Mouse (Mus musculus): ENCODE measurements around the gene Fus.

Gene Fus

GRCm38 (mm10) chr7:127944614-127945013, 22.6 kb upstream of the Fus start:
- DNase-seq (ENCODE audit: low read depth, low spot score) = no peak

GRCm38 (mm10) chr7:127946470-127947023, 20.7 kb upstream of the Fus start, which contains the start of gene Prss36:
Gene Prss36 (minus strand): TSS chr7:127946725.
- DNase-seq (ENCODE audit: low read depth, low spot score) = peak; percentile 51

GRCm38 (mm10) chr7:127952864-127953581, 14.2 kb upstream of the Fus start:
- DNase-seq (ENCODE audit: low read depth, low spot score) = no peak

- no peak for DNase-seq (ENCODE audit: low read depth, low spot score)
Observed at GRCm38 (mm10) chr7:127959364-127959763, 7.9 kb upstream of the Fus start.

GRCm38 (mm10) chr7:127966371-127966918, 812 bp upstream of the Fus start:
- peak; percentile 49 for DNase-seq (ENCODE audit: low read depth, low spot score)

GRCm38 (mm10) chr7:127967922-127968828, 918 bp downstream of the Fus start:
- peak; percentile 69 for DNase-seq (ENCODE audit: low read depth, low spot score)

GRCm38 (mm10) chr7:127974413-127974930, 7.2 kb downstream of the Fus start:
- peak; percentile 5 for DNase-seq (ENCODE audit: low read depth, low spot score)

GRCm38 (mm10) chr7:127978856-127979255, 11.6 kb downstream of the Fus start:
- no peak for DNase-seq (ENCODE audit: low read depth, low spot score)

GRCm38 (mm10) chr7:127980606-127981005, 13.3 kb downstream of the Fus start:
- DNase-seq (ENCODE audit: low read depth, low spot score) = no peak

GRCm38 (mm10) chr7:127988904-127989303, 21.6 kb downstream of the Fus start:
- DNase-seq (ENCODE audit: low read depth, low spot score) = no peak

GRCm38 (mm10) chr7:127991643-127992487, 24.6 kb downstream of the Fus start:
- DNase-seq (ENCODE audit: low read depth, low spot score) = peak; percentile 82

GRCm38 (mm10) chr7:127992488-127993340, 25.5 kb downstream of the Fus start:
- DNase-seq (ENCODE audit: low read depth, low spot score) = no peak

- DNase-seq (ENCODE audit: low read depth, low spot score) = no peak
Observed at GRCm38 (mm10) chr7:127993341-127993977, 26.2 kb downstream of the Fus start, which contains the start of gene Pycard. Gene Pycard (minus strand): TSS chr7:127993867.

- DNase-seq (ENCODE audit: low read depth, low spot score) = peak; percentile 75
Observed at GRCm38 (mm10) chr7:127999436-127999835, 32.2 kb downstream of the Fus start.

GRCm38 (mm10) chr7:128000068-128000950, 33.1 kb downstream of the Fus start:
- DNase-seq (ENCODE audit: low read depth, low spot score) = no peak

GRCm38 (mm10) chr7:128003098-128003497, 35.8 kb downstream of the Fus start:
- DNase-seq (ENCODE audit: low read depth, low spot score) = no peak

GRCm38 (mm10) chr7:128003688-128004087, 36.4 kb downstream of the Fus start, which contains the start of gene Trim72:
Gene Trim72 (plus strand): TSS chr7:128003949.
- DNase-seq (ENCODE audit: low read depth, low spot score) = no peak

GRCm38 (mm10) chr7:128004150-128004486, 36.9 kb downstream of the Fus start:
- DNase-seq (ENCODE audit: low read depth, low spot score) = no peak

Data from 3T3-L1 (cell line).